Mouse (Mus musculus) ES-E14 (cell line): ENCODE measurements around the gene Prpsap1. TPM values are rescaled to one million over a fixed set of nuclear protein-coding genes. Genes with fewer than 3 reads are reported as not detected.

Source experiments
- DNase-seq: peaks from one replicate; pipeline ENCODE4 v3.0.0-alpha.2; 2013; ENCODE audit warnings: low read depth, low spot score
- H3K27ac ChIP-seq: 2 replicates; pipeline ENCODE4 v1.5.1; 2012; ENCODE audit warnings: low read depth, mild to moderate bottlenecking, low read length, moderate library complexity, mixed read lengths; ENCODE audit not compliant: poor library complexity, insufficient read depth, severe bottlenecking
- H3K36me3 ChIP-seq: 2 replicates; pipeline ENCODE4 v1.6.1; 2012; ENCODE audit warnings: mild to moderate bottlenecking, low read length, moderate library complexity, mixed read lengths; ENCODE audit not compliant: control insufficient read depth, poor library complexity, insufficient read depth, severe bottlenecking
- H3K4me1 ChIP-seq, 2 experiments: fragments of 150-350 bp in 1 of 2; sonication (generic) in 1 of 2; 2 replicates each; pipeline ENCODE4 v1.6.1; 2012; ENCODE audit warnings: low read length in 2 of 2, mild to moderate bottlenecking in 1 of 2, mixed read lengths in 1 of 2; ENCODE audit not compliant: control insufficient read depth in 2 of 2, insufficient read depth in 2 of 2, poor library complexity in 1 of 2
- H3K4me3 ChIP-seq, 2 experiments: fragments of 150-350 bp in 1 of 2; sonication (generic) in 1 of 2; 2 replicates each; pipeline ENCODE4 v1.5.1; 2012; ENCODE audit warnings: low read length in 2 of 2, low read depth in 1 of 2, mild to moderate bottlenecking in 1 of 2, mixed read lengths in 1 of 2; ENCODE audit not compliant: insufficient read depth in 1 of 2, poor library complexity in 1 of 2, severe bottlenecking in 1 of 2
- H3K9ac ChIP-seq: 2 replicates; pipeline ENCODE4 v1.6.1; 2012; ENCODE audit warnings: low read depth, mild to moderate bottlenecking, low read length, mixed read lengths; ENCODE audit not compliant: poor library complexity, insufficient read depth, severe bottlenecking
- H3K9me3 ChIP-seq: fragments of 150-350 bp; sonication (generic); 2 replicates; pipeline ENCODE4 v1.6.1; 2012; ENCODE audit warnings: low read depth, mild to moderate bottlenecking, low read length; ENCODE audit not compliant: control insufficient read depth, insufficient read depth
- CHD2 ChIP-seq: IDR thresholded peaks from 2 replicates; pipeline ENCODE4 v1.6.1; 2014; ENCODE audit warnings: mild to moderate bottlenecking, low read depth, low read length, inconsistent platforms
- HCFC1 ChIP-seq: IDR thresholded peaks from 2 replicates; pipeline ENCODE4 v1.6.1; 2012; ENCODE audit warnings: low read length, inconsistent platforms, borderline replicate concordance; ENCODE audit not compliant: insufficient read depth
- MAFK ChIP-seq: IDR thresholded peaks from 2 replicates; pipeline ENCODE4 v1.6.1; 2014; ENCODE audit warnings: mild to moderate bottlenecking, low read depth, low read length, inconsistent platforms; ENCODE audit not compliant: insufficient read depth
- ZC3H11A ChIP-seq: IDR thresholded peaks from 2 replicates; pipeline ENCODE4 v1.6.1; 2012; ENCODE audit warnings: low read depth, mild to moderate bottlenecking, inconsistent platforms, low read length, borderline replicate concordance
- ZNF384 ChIP-seq: IDR thresholded peaks from 2 replicates; pipeline ENCODE4 v1.6.1; 2012; ENCODE audit warnings: low read depth, low read length, inconsistent platforms
- in situ Hi-C, 2 experiments: fragments of 600-800 bp; cut with MboI; formaldehyde crosslinking; loops; one replicate each; pipeline ENCODE4 v1.15.1; 2025; ENCODE audit warnings: low sequenced_read_pairs in 2 of 2, inconsistent platforms in 1 of 2; ENCODE audit not compliant: unreplicated experiment in 2 of 2
- total RNA-seq: library from RNA; depleted of rRNA; stranded (reverse); fragments of 300-350 nt; gene quantifications from 2 replicates; pipeline ENCODE4 v1.2.3, GENCODE M21; 2012

Prpsap1 gene
- total RNA-seq, 1 experiment, result 121 TPM

DNA sequence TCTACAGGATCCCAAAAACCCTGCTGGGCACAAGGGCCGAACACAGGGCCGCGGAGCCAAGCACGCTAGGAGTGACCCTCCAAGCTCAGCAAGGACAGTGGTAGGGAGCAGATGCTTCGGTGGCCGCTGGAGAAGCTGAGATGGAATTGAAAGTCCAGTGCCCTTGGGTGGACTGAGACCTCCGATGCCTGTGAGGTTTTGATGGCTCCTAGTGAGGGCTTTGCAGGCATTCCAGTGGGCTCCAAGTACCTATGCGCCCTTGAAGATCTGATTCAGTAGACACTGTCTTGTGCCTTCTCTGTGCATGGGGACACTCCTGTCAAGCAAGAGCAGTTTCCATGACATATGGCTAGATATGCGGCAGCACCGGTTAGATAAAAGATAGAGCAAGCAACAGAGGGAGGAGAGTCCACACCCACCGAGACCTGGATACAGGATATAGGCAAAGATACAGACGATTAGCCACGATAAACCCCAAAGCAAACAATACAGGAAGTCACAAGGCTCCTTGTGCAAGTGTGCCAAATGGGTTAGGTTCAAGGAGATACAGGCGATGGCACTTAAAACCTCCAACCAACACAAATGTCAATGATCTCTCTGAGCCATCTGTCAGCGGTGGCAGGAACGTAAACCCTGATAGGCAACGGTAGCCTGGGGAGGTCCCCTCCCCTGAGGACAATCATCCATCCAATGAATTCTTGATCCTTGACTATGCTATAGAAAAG lies 12.3 kb upstream of the Prpsap1 start:
- Histone ChIP-seq H3K4me1 (peaks cover 0 to 1% of the 10 kb centered on the region in 2 experiments; a peak in 1 of 4 replicates), H3K9ac (no peak overlapping the region), H3K4me3 (no peak overlapping the region), H3K36me3 (no peaks in the 10 kb centered on the region), H3K27ac (no peak overlapping the region), H3K9me3 (no peaks in the 10 kb centered on the region)
- DNase-seq, result no peak
- in situ Hi-C loops, result no loop called here
- TF ChIP-seq ZNF384, result no peak
- no peak for TF ChIP-seq MAFK

DNA sequence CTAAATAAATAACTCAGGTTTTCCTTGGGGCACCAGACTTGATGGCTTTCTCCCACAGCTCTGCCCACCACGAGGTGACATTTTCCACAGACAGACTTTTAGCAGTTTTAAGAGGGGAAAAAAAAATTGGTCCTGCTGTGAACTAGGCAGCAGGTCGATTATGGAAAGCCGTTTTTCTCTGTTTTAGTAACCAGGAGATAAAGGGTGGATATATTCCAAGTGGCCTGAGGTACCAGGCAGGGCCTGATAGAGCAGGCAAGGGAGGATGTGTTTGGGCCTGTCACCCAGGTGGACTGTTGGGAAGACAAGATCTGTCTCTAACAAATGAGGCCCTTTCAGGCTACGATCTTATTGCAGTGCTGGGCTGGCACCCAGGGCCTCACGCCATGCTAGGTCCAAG lies 11.6 kb upstream of the Prpsap1 start:
- DNase-seq, result no peak
- Histone ChIP-seq H3K36me3 (no peaks in the 10 kb centered on the region), H3K27ac (no peak overlapping the region), H3K4me3 (no peak overlapping the region), H3K9me3 (no peaks in the 10 kb centered on the region), H3K4me1 (peaks cover 0 to 1% of the 10 kb centered on the region in 2 experiments; a peak in 1 of 4 replicates), H3K9ac (no peak overlapping the region)
- TF ChIP-seq MAFK (no peak), ZC3H11A (no peak), ZNF384 (no peak), CHD2 (no peak), HCFC1 (no peak)
- in situ Hi-C loops, result no loop called here

DNA sequence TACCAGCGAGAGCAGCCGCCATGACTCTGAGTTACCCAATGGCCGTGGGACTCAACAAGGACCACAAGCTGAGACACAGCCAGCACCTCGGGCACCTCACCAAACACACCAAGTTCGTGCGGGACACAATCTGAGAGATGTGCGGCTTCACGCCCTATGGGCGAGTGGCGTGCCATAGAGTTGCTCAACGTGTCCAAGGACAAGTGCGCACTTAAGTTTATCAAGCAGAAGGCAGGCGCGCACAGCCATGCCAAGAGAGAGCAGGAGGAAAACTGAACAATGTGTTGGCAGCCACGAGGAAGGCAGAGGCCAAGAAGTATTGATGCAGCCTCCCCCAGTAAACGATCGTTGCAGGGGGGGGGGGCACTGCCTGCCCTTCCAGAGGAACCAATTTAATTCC lies 10.5 kb upstream of the Prpsap1 start:
- peak overlapping the region; percentile 37; the same call in 1 of the 2 replicates for H3K9ac ChIP-seq

DNA sequence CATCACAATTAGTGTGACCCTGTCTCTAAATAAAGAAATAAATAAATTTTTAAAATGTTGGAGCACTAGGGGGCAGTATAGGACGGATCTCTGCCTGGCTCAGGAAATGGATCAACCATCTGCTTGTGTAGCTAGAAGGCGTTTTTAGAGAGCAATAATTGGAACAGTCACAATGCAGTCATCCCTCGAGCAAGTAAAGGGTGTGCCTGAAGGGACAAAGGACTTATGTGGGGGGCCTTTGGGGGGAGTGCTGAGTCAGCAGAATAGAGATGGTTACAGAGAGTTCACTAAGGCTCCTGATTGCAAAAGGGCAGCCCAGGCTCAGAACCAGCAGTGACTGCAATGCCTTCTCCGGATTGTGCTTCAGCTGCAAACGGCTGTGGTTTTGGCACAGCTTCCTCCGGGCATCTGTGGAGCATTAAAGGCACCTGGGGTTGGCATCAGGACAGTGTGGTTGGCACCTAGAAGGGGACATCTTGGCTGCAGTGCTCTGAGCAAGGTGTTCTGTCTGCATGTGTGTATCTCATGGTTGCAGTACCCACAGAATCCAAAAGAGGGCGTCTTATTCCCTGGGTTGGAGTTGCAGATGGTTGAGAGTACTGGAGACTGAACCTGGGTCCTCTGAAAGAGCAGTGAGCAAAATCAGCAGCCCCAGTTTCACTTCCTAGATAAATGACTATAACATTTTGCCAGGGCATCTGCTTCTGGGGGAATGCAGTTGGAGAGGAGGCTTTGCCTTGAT lies 7.2 kb upstream of the Prpsap1 start:
- H3K4me1 ChIP-seq, result peaks cover 0 to 1% of the 10 kb centered on the region in 2 experiments; a peak in 1 of 4 replicates
- no peak overlapping the region for H3K4me3 ChIP-seq
- in situ Hi-C loops, result no loop called here
- TF ChIP-seq MAFK (peak; percentile 100), ZC3H11A (no peak), ZNF384 (no peak)
- no peak overlapping the region for H3K9ac ChIP-seq
- no peaks in the 10 kb centered on the region for H3K36me3 ChIP-seq
- no peak overlapping the region for H3K27ac ChIP-seq
- DNase-seq, result peak; percentile 72
- no peaks in the 10 kb centered on the region for H3K9me3 ChIP-seq

More for the DNA sequence above, 10.5 kb upstream of the Prpsap1 start:
- DNase-seq, result no peak
- Histone ChIP-seq H3K36me3 (no peaks in the 10 kb centered on the region), H3K4me3 (peak overlapping the region; percentile 50 to 64), H3K27ac (no peak overlapping the region), H3K9me3 (no peaks in the 10 kb centered on the region), H3K4me1 (peaks cover 0 to 1% of the 10 kb centered on the region in 2 experiments; a peak in 1 of 4 replicates)
- in situ Hi-C loops, result no loop called here
- TF ChIP-seq MAFK (no peak), ZNF384 (no peak), CHD2 (no peak), HCFC1 (no peak), ZC3H11A (no peak)

DNA sequence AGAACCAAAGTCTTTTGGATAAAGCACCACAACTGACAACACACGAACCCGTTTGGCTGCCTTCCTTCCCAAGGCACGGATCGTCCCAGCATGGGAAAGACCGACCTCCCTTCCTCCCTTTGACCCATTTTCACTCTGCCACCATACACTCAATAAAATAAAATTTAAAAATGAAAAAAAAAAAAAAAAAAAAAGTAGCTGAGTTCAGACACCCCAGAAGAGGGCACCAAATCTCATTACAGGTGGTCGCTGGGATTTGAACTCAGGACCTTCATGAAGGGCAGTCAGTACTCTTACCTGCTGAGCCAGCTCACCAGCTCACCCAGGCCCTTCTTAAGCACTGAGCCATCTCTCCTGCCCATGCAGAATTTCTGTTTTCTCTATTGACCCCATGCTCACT lies 5.0 kb upstream of the Prpsap1 start:
- Histone ChIP-seq H3K27ac (no peak overlapping the region), H3K36me3 (no peaks in the 10 kb centered on the region), H3K4me1 (0 out of 4 replicates have a peak, but pooled peaks cover 0 to 4% of the 10 kb centered on the region in 2 experiments), H3K4me3 (peak overlapping the region; percentile 22 to 58; a peak in 1 of 4 replicates), H3K9me3 (no peaks in the 10 kb centered on the region), H3K9ac (no peak overlapping the region)
- no peak for DNase-seq
- TF ChIP-seq ZNF384, result peak; percentile 87
- no peak for TF ChIP-seq HCFC1
- no peak for TF ChIP-seq MAFK
- in situ Hi-C loops, result no loop called here
